Comparison of ENCODE assay signal across 8 mouse cellular contexts in genomic region chr9:102423919-102424671, GRCm38 (mm10).
A peak's percentile ranks its signal among the peaks of the same experiment; 100 is the strongest.
DNase-seq lines count a peak whose midpoint lies in the region; ATAC-seq lines count a peak whose summit lies in the region.

No protein-coding gene starts in this region.

- peak overlapping the region; percentile 43 for H3K27ac ChIP-seq in kidney, embryonic 15.5 days
- no peak overlapping the region for H3K27ac ChIP-seq in heart, embryonic 15.5 days
- peak overlapping the region; percentile 83 for H3K27ac ChIP-seq in limb, embryonic 13.5 days
- peak overlapping the region; percentile 78 for H3K27ac ChIP-seq in neural tube, embryonic 14.5 days (ENCODE audit: low read depth, low read length)

- H3K4me2 ChIP-seq in kidney, embryonic 15.5 days: peak overlapping the region; percentile 38
- peak overlapping the region; percentile 50 for H3K4me2 ChIP-seq in heart, embryonic 15.5 days
- H3K4me2 ChIP-seq in limb, embryonic 13.5 days (replicated peaks): peak overlapping the region; percentile 57
- H3K4me2 ChIP-seq in neural tube, embryonic 14.5 days (ENCODE audit: low read depth, low read length): peak overlapping the region; percentile 25; the same call in 1 of the 2 replicates

- no peaks in the 10 kb centered on the region for H3K9me3 ChIP-seq in kidney, embryonic 15.5 days (replicated peaks)
- H3K9me3 ChIP-seq in heart, embryonic 15.5 days (replicated peaks): no peaks in the 10 kb centered on the region
- H3K9me3 ChIP-seq in limb, embryonic 13.5 days: no peaks in the 10 kb centered on the region
- H3K9me3 ChIP-seq in neural tube, embryonic 14.5 days (ENCODE audit: control insufficient read depth, low read length): no peaks in the 10 kb centered on the region

- no peak for DNase-seq in kidney, adult 8-10 months
- peak; percentile 82 for DNase-seq in embryo, embryonic 11 days
- DNase-seq in spleen, adult 12 weeks (ENCODE audit: low spot score): no peak
- no peak for DNase-seq in spleen, postnatal 36 days (ENCODE audit: low spot score in 2 of 2)

- H3K36me3 ChIP-seq in kidney, embryonic 15.5 days: no peaks in the 10 kb centered on the region
- H3K36me3 ChIP-seq in heart, embryonic 15.5 days: no peaks in the 10 kb centered on the region
- no peaks in the 10 kb centered on the region for H3K36me3 ChIP-seq in limb, embryonic 13.5 days
- H3K36me3 ChIP-seq in neural tube, embryonic 14.5 days (ENCODE audit: control insufficient read depth, insufficient read depth, low read length): no peaks in the 10 kb centered on the region

- no peak overlapping the region for H3K4me3 ChIP-seq in kidney, embryonic 15.5 days (replicated peaks)
- H3K4me3 ChIP-seq in heart, embryonic 15.5 days: peak overlapping the region; percentile 17
- H3K4me3 ChIP-seq in limb, embryonic 13.5 days: peak overlapping the region; percentile 25
- no peak overlapping the region for H3K4me3 ChIP-seq in neural tube, embryonic 14.5 days (ENCODE audit: low read depth, low read length)

- 15% methylated on average over 20 of the region's 20 CpGs for WGBS in kidney, embryonic 15.5 days
- WGBS in heart, embryonic 15.5 days: 22% methylated on average over 20 of the region's 20 CpGs
- 6% methylated on average over 20 of the region's 20 CpGs for WGBS in limb, embryonic 13.5 days
- WGBS in neural tube, embryonic 14.5 days: 6% methylated on average over 20 of the region's 20 CpGs

- H3K9ac ChIP-seq in kidney, embryonic 15.5 days: no peak overlapping the region
- no peak overlapping the region for H3K9ac ChIP-seq in heart, embryonic 15.5 days
- 0 out of 2 replicates have a peak overlapping the region, but pooled peaks have one; percentile 31 for H3K9ac ChIP-seq in limb, embryonic 13.5 days
- H3K9ac ChIP-seq in neural tube, embryonic 14.5 days (replicated peaks; ENCODE audit: low read depth, low read length): no peak overlapping the region; the same call in 1 of the 2 replicates

- peak; percentile 81 for ATAC-seq in kidney, embryonic 15.5 days (replicated peaks; ENCODE audit: low FRiP score)
- ATAC-seq in heart, embryonic 15.5 days (replicated peaks; ENCODE audit: insufficient number of reproducible peaks, insufficient read depth, low FRiP score, low read depth): no peak
- peak; percentile 83 for ATAC-seq in limb, embryonic 13.5 days (ENCODE audit: low FRiP score, low read depth)
- peak; percentile 41 for ATAC-seq in neural tube, embryonic 14.5 days (ENCODE audit: low read depth)

- H3K4me1 ChIP-seq in kidney, embryonic 15.5 days: peaks cover 21% of the 10 kb centered on the region
- peaks cover 12% of the 10 kb centered on the region; the same call in 1 of the 2 replicates for H3K4me1 ChIP-seq in heart, embryonic 15.5 days (replicated peaks)
- H3K4me1 ChIP-seq in limb, embryonic 13.5 days: peaks cover 24% of the 10 kb centered on the region
- H3K4me1 ChIP-seq in neural tube, embryonic 14.5 days (ENCODE audit: control insufficient read depth, insufficient read depth, low read length): peaks cover 10% of the 10 kb centered on the region

- no peaks in the 10 kb centered on the region for H3K27me3 ChIP-seq in kidney, embryonic 15.5 days
- H3K27me3 ChIP-seq in heart, embryonic 15.5 days: no peaks in the 10 kb centered on the region
- peaks cover 5% of the 10 kb centered on the region; the same call in 1 of the 2 replicates for H3K27me3 ChIP-seq in limb, embryonic 13.5 days
- no peaks in the 10 kb centered on the region for H3K27me3 ChIP-seq in neural tube, embryonic 14.5 days (ENCODE audit: control insufficient read depth, insufficient read depth, low read length)

Comparison
In these comparisons a context has a peak if more than half of its experiments do, and no peak if none do; other contexts are left out.
1. H3K4me3 ChIP-seq: peak in heart, embryonic 15.5 days (single experiment) and limb, embryonic 13.5 days (single experiment); none in kidney, embryonic 15.5 days (single experiment) and neural tube, embryonic 14.5 days (single experiment).
2. Peak in every context shown above with its lines, with median percentiles within 50 percentile points of each other: H3K4me2 ChIP-seq.